Mouse (Mus musculus) kidney, adult 9 months (tissue): Measurements from ENCODE around the gene Gdf15.
"Not testable (repeated sequence)": the region's sequence is repeated elsewhere in the genome, so short reads cannot be mapped to it uniquely, and the experiment has no call there.

Experiments used
- DNase-seq: peaks from one replicate; pipeline ENCODE4 v3.0.0; 2022

Gene Gdf15

DNA sequence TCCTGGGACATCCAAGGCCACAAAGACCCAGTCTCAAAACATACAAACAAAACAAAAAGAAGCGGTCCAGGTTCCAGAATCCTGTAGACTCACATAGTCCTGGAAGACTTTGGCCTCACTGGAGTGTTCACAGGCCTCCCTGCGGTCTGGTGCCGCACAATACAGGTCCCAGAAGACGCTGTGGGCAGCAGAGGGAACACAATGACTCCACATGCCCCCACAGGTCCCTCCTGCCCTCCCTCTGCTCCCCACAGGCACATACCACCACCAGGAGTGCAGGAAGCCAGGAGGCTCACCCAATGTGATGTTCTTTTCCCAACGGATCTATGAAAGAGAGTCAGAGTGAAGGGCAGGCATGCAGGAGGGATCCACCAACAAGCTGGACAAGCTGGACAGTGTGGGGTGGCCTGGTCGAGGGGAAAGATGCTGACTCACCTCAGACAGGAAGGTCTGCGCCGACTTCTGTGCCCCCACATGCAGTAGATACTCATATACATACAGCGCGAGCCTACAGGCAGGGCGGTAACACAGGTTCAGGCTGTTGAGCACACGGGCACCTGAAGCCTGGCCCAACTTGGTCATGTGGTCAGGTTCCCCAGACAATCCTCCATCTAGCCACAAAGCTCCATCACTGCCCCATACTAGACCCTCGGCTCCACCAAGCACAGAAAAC is 30.0 kb downstream of the Gdf15 start:
- no peak for DNase-seq

DNA sequence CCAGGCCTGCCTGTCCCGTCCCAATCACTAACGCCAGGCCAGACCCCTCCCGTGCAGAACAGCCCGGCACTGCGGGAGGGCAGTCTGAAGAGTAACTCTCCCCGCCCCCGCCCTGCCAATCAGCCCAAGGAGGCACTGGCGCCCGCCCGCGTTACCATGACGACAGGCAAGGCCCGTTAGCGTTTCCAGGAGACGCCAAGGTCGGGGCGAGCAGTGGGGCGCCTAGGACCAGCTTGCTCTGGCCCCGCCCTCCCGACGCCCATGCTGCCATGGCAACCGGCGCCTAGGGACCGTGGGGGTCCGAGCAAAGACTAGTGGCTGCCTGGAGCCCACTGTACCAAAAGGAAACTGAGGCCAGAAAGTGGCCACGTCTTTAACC is 31.0 kb downstream of the Gdf15 start:
- peak; percentile 84 for DNase-seq

DNA sequence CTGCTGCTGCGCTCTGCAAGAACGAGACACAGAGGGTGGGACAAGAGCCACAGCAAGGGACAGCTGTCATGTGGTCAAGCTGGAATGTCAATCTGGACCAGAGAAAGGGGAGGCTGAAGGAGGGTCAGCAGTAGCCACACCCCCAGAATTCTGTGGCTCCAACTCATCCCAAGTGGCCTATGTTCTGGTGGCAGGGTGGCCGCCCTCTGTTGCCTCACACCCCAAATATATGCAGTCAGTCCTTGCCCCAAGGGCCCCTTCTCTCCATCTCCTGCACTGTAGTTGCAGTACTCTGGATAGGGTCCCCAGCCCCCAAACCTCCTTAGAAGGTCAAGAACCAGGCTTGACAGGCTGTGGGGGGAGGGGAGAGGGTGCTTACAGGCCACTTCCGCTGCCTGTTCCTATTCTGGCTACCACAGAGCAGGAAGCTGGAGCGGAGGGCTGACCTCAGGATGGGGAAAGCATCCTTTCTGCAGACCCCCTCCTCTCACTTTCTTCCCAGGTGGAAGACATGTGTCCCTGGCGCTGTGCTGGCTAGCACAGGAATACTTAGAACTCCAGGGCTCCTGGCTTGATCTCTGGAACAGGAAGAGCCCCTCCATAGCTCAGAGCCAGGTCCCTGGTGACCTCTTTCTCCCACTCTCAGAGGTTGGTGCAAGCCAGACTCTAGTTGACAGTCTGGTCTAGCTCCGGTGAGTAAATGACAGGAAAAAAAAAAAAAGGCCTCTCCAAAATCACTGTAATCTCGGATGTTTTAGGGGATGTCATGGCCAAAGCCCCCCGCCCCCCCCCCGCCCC is 31.6 kb downstream of the Gdf15 start:
- DNase-seq: peak; percentile 66

DNA sequence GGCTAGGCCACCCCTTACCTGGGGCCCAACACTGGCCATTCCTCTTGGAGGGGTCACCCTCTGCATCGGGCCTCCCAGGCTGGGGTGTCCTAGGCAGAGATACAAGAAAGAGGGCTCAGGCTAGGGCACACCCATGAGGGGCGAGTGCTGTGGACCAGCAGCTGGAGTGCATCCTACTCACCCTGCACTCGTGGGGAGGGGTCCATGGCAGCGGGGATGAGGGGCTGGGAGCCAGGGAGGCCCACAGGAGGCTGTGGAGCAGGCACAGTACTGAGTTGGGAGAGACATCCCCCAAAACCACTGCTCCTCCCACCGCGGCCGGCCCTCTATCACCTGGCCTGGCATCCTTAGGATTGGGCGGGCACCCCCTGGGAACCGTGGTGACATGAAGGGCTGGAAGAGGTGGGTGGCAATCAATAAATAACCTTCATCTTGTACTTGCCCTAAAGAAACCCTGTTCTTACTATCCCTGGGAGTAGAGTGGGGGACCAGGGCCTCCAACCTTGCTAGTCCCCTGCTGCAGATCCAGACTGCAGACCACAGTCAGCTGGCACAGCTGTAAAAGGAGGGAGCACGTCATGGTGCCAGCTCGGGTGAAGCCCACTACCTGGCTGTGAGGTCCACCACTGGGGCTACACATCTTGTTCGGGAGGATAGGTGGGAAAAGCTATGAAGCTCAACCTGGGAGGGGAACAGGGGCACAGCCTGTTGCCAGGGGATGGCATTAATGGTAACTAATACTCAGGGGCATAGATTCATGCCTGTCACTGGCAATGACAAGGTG is 32.6 kb downstream of the Gdf15 start:
- no peak for DNase-seq

DNA sequence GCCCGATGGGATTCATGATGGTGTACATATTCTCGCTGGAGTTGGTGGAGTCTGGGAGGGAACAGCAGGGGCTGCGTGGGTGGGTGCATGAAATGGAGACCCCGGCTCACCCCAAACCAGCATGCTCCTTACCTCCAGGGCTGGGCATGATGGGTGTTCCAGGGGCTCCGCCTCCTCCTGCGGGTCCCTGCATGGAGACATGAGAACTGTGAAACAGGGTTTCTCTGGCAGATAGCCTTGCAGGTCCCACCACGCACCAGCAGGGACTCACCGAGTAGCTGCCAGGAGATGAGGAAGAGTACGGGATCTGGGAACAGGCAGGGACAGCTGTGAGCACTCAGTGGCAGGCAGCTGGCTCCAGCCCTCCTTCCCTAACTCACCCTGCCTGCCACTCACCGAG is 33.5 kb downstream of the Gdf15 start:
- no peak for DNase-seq

DNA sequence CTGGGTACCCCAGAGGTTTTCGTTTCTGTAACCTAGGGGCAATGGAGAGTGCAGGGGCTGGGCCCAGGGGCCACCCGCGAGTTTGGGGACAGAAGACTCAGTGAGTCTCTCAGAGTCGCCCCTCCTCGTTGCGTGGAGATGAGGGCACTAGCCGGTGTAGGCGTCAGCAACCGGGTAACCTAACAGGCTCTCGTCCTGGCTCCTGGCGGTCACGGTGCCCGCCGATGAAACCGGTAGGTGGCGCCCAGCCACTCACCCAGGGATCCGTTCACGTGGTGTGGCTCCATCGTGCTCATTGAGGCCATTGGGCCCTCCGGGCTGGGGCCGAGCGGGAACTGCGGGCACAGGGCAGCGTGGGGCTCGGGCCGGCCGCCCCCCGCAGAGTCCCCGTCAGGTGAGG is 34.0 kb downstream of the Gdf15 start:
- peak; percentile 90 for DNase-seq

DNA sequence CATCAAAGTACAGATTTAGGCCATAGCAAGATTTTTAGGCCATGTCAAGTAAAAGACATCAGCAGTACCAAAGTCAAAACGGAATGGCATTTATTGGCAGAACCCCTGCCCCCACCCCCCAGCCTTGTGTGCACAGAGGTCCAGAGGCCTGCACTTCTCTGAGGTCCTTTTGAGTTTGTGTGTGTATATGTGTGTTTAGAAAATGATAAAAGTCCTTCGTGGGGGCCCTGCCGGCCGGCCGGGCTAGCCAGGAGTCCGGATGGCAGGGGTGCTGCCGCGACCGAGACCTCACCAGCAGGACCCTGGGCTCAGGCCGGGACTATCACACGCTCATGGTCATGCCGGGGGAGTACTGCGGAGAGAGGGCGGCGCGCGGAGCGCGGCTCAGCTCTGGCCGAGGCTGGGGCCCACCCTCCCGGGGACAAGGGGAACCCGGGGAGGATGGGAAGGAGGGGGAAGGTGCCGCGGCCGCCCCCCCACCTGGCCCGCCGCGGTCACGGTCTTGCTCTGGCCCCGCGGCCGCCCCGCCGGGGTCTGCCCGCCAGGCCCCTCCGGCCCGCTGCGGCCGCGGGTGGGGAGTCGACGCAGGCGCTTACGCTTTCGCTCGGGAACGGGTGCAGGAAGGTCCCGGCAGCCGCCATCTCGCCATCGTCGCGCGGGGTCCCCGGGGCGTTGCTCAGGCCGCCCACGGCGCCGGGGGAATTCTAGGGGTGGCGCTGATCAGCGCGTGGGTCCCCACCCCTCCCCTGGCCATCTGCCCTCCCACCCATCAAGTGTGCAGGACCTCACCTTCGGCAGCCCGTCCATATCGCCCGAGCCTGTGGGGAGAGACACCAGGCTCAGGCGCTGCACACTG is 34.6 kb downstream of the Gdf15 start:
- DNase-seq: no peak

DNA sequence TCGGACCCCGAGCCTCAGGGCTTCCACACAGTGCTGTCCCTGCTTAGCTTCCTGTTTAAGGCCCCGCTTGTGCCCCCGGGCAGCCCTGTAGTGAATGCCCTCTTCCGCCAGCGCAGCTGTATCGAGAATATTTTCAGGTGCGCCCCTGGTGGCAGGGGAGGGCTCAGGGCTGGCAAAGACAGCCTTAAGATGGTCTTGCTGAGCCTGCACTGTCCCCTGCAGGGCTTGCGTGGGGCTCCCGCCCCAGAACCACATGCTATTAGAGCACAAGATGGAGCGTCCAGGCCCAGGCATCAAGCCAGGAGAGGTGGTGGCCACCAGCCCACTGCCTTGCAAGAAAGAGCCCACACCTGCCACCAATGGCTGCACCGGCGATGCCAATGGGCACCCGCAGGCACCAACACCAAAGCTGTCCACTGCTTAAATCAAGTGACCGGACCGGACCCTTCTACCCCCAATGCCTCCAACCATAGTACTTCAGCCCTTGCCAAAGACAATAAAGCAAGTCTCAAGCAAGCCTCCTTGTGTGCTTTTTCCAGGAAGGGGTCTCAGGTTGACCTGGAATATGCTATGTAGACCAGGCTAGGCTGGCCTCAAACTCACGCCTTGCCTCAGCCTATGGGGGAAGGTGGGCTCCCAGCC is 35.4 kb downstream of the Gdf15 start:
- DNase-seq: no peak

DNA sequence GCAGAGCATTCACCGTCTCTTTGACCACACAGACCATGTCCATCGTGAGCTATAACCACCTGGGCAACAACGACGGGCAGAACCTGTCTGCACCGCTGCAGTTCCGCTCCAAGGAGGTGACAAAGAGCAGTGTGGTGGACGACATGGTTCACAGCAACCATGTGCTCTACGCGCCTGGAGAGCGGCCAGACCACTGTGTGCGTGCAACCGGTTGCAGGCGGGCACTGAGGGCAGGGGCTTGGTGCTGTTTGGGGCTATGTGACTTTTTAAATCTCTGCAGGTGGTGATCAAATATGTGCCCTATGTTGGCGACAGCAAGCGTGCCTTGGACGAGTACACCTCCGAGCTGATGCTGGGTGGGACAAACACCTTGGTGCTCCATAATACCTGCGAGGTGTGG is 36.0 kb downstream of the Gdf15 start:
- no peak for DNase-seq

DNA sequence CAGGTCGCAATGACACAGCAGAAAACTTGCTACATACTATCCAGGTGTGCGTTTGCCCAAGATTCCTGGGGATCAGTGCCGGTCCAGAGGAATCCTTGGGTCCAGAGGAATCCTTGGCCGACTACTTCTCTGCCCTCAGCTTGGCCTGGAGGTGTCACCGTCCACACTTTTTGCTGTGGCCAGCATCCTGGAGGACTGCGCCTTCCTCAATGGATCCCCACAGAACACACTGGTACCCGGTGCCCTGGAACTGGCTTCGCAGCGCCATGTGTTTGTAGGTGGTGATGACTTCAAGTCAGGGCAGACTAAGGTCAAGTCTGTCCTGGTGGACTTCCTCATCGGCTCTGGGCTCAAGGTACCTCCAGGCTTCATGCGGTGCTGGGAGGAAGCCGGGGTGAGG is 36.4 kb downstream of the Gdf15 start:
- no peak for DNase-seq

DNA sequence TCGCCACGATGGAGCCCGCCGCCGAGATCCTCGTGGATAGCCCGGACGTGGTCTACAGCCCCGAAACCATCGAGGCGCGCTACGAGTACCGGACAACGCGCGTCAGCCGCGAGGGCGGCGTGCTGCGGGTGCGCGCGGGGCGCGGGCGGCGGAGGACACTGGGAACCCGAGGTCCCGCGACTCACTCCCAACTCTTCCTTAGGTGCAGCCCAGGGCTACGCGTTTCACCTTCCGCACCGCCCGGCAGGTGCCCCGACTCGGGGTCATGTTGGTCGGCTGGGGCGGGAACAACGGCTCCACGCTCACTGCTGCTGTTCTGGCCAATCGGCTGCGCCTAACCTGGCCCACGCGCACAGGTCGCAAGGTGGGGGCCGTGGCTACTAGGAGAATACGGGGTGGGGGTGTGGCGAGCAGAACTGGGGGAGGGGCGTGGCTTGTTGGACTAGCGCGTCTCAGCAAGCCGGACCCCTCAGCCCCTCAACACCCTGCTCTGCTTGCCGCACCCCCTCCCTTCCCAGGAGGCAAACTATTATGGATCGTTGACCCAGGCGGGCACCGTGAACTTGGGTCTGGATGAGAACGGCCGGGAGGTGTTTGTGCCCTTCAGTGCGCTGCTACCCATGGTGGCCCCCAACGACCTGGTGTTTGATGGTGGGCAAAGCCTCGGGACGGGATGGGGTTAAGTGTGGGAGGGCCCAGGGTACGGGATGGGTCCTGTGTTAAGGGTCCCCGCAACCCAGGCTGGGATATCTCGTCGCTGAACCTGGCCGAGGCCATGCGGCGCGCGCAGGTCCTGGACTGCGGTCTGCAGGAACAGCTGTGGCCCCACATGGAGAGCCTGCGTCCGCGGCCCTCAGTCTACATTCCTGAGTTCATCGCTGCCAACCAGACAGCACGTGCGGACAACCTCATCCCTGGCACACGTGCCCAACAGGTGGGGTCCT is 37.4 kb downstream of the Gdf15 start:
- DNase-seq: peak; percentile 49

DNA sequence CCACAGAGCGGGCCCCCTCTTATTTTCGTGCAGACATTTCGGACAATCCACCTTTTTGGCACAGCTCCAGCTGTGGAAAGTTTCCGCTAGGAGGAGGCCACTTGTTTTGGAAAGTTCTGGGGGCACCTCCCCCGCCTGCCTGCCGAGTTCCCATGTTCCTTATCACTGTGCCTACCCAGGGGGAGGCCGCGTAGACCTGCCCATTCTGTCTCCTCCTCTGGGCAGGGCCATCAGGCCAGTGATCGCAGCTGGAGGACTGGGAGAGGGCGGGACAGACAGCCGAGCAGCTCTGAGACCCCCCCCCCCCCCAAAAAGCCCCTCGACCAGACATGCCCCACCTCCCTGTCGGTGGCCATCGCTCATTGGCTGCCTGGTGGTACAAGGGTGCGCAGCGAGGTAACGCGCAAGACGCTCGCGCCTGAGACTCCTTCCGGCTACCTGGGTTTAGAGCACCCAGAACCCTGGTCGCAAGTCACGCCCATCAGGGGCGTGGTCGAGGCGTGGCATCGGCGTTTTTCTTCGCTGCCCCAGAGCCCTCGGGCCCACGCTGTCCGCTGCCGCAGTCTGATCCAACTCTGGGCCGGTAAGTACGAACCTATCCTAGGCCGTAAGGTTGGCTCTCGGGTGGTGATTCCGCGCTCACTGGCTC is 38.2 kb downstream of the Gdf15 start, which contains the start of gene Isyna1:
TSS of gene Isyna1 (plus strand) at position 413 of the 649 bp plus-strand sequence.
- DNase-seq: peak; percentile 87

DNA sequence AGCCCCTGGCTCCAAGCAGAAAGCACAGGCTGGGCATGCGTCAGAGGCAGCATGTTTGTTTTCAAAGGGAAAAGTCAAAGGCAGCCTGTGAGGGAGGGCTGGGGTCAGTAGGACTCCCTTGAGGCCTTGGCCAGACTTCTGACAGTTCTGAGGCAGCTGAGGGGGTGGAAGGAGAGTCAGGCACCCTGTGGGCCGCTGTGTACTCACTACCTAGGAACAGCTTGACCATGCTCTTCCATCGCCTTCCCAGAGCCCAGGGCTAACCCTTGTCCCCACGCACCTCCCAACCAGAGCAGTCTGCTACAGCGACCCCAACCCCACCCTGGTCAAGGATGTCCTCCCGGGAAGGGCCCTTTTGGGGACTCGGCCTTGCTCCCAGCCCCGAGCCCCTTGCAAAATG is 39.1 kb downstream of the Gdf15 start:
- no peak for DNase-seq

DNA sequence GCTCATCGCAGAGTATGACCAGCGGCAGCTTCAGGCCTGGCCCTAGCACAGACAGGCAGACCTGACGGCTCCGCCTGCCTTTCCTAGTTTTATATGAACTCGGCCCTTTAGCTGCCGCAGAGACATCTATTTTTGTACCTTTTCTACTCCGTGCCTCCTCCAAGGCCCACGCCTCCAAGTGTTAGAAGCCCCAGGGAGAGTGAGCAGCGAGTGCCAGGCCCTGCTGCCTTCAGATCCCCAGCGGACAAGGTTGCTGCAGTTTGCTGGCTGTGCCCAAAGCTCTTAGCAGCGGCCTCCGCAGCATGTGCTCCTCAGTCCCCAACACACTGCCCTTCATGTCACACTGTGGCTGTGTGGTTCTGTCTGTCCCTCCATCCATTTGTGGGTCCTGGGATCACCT is 40.7 kb downstream of the Gdf15 start:
- no peak for DNase-seq

DNA sequence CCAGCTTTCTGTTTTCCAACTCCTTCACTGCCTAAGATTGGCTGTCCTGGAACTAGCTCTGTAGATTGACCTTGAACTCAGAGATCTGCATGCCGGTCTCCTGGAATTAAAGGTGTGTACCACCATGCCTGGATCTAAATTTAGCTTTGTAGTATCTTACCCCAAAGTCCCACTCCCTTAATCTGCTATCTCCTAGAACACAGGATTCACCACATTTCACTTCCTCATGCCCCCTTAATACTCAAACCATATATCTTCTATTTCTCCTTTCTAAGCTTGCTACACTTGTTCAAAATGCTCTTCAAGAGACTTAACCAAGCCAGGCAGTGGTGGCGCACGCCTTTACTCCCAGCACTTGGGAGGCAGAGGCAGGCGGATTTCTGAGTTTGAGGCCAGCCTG is 44.3 kb downstream of the Gdf15 start:
- DNase-seq: not testable (repeated sequence)

DNA sequence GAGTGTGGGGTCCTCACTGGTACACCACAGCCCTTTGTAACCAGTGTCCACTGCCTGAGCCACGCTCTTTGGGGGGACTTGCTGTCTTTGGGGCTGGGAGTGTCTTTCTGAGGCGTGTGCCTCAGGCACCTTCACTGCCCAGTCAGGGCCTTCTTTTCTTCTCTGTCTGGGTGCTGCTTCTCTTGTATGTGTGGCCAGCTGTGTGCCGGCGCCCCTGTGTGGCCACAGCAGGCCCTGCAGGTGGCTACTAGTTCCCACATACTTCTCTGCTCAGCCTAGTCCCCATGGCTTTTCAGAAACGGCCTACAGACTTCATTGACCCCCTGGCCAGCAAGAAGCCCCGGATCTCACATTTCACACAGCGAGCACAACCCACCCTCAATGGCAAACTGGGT is 47.0 kb downstream of the Gdf15 start:
- DNase-seq: peak; percentile 77

DNA sequence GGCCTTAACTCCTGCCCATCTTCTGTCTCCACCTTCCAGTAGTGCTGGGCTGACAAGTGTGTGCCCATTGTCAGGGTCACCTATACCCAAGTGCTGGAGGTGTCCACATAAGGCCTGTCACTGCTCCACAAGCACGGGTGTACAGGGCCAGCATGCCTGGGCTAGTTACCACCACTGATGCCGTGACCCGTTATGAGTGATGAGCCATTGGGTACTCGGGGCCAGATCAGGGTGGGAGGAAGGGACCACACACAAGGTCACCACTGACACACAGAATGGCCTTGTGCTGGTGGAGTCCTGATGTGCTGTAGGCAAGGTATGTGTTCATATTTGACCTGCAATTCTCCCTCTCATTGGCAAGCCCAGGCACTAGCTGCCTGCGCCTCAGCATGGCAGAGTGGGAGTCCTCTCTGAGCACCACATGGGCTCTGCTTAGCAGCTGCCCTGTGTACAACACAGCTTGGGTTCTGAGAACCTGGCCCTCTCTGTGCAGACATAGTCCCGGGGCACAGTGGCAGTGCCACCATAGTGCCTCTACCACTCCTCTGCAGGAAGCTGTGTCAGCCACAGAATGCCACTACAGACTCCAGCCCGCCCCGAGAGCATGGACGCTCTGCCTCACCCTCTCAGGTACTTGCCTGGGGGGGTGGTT is 47.5 kb downstream of the Gdf15 start:
- DNase-seq: no peak

DNA sequence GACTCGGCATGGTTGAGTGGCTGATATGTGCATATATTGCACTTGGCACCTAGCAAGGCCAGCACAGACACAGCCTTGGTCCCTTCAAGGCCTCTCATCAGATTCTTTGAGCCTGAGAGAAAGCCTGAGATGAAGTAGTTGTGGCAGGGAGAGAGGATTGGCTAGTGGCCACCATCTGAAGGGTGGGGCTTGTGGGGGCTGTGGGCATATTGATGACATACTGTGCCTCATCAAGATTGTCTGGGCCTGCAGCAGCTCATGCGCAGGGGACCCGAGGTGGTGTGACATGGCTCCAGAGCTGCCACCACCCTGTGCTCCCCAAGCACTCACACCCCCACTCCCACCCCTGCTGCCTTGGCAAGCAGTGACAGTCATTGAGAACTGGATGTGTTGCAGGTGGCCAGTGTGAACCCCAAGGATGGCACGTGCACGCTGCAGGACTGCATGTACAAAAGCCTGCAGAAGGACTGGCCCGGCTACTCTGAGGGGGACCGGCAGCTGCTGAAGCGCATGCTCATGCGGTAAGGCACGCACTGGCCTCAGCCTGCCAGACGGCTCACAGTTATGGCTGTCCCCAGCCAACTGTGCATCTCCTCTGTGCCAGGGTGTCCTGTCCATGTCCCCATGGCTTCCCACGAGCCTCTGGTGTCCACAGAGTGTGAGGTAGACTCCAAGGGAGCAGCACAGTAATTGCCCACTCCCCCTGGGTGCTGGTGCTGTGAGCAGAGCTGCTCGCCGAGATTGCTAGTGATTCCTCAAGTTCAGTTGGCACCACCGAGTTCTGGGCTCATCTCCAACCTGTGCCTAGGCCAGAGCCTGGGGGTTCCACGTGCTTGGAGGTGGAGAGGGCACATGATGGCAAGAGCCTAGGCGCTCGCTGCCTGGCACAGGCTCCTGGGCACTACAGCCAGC is 48.5 kb downstream of the Gdf15 start:
- no peak for DNase-seq
